Mouse (Mus musculus) MEL (cell line): ENCODE results near the gene Tamm41. TPM values are rescaled to one million over a fixed set of nuclear protein-coding genes. Genes with fewer than 3 reads are reported as not detected.

Experiments used
- DNase-seq: peaks from one replicate; pipeline ENCODE4 v3.0.0; 2011; ENCODE audit warnings: low read depth, low spot score
- H3K27ac ChIP-seq: 2 replicates; pipeline ENCODE4 v1.5.1; 2012; ENCODE audit warnings: low read depth, mild to moderate bottlenecking, control low read depth, low read length, moderate library complexity; ENCODE audit not compliant: control insufficient read depth
- H3K27me3 ChIP-seq, 2 experiments: fragments of 150-350 bp in 1 of 2; sonication (generic) in 1 of 2; 2 replicates each; pipeline ENCODE4 v1.6.1; 2012; ENCODE audit warnings: low read length in 2 of 2, mild to moderate bottlenecking in 2 of 2, improper control_type of control experiment in 1 of 2, moderate library complexity in 1 of 2; ENCODE audit not compliant: insufficient read depth in 2 of 2, control insufficient read depth in 1 of 2
- H3K36me3 ChIP-seq, 2 experiments: 2 replicates each; pipeline ENCODE4 v1.6.1; 2012 to 2014; ENCODE audit warnings: low read length in 2 of 2, improper control_type of control experiment in 1 of 2, inconsistent platforms in 1 of 2, mild to moderate bottlenecking in 1 of 2; ENCODE audit not compliant: insufficient read depth in 2 of 2, control insufficient read depth in 1 of 2
- H3K4me1 ChIP-seq, 2 experiments: fragments of 150-350 bp in 1 of 2; sonication (generic) in 1 of 2; 2 replicates each; pipeline ENCODE4 v1.6.1; 2012; ENCODE audit warnings: low read length in 2 of 2, improper control_type of control experiment in 1 of 2, mild to moderate bottlenecking in 1 of 2; ENCODE audit not compliant: insufficient read depth in 2 of 2, control insufficient read depth in 1 of 2
- H3K4me3 ChIP-seq, 2 experiments: fragments of 150-350 bp in 1 of 2; sonication (generic) in 1 of 2; 2 replicates each; pipeline ENCODE4 v1.5.1; 2012; ENCODE audit warnings: low read depth in 2 of 2, low read length in 2 of 2, mild to moderate bottlenecking in 2 of 2, moderate library complexity in 2 of 2, control low read depth in 1 of 2, improper control_type of control experiment in 1 of 2; ENCODE audit not compliant: control insufficient read depth in 1 of 2, insufficient read depth in 1 of 2
- H3K79me2 ChIP-seq: 2 replicates; pipeline ENCODE4 v1.6.1; 2012; ENCODE audit warnings: mild to moderate bottlenecking, low read length, moderate library complexity; ENCODE audit not compliant: control insufficient read depth, poor library complexity, insufficient read depth
- H3K9ac ChIP-seq: 2 replicates; pipeline ENCODE4 v1.6.1; 2012; ENCODE audit warnings: low read depth, mild to moderate bottlenecking, control low read depth, low read length, moderate library complexity; ENCODE audit not compliant: control insufficient read depth, poor library complexity, severe bottlenecking
- H3K9me3 ChIP-seq: fragments of 150-350 bp; sonication (generic); replicated peaks from 2 replicates; pipeline ENCODE4 v1.6.1; 2012; ENCODE audit warnings: mild to moderate bottlenecking, low read length, improper control_type of control experiment, moderate library complexity; ENCODE audit not compliant: insufficient read depth
- CHD1 ChIP-seq: IDR thresholded peaks from 2 replicates; pipeline ENCODE4 v1.6.1; 2012; ENCODE audit warnings: low read depth, mild to moderate bottlenecking, inconsistent platforms, low read length, improper control_type of control experiment
- CHD2 ChIP-seq: IDR thresholded peaks from 2 replicates; pipeline ENCODE4 v1.6.1; 2011; ENCODE audit warnings: low read length, improper control_type of control experiment
- ELF1 ChIP-seq: IDR thresholded peaks from 2 replicates; pipeline ENCODE4 v1.6.1; 2014; ENCODE audit warnings: low read depth, mild to moderate bottlenecking, inconsistent platforms, low read length, improper control_type of control experiment, moderate library complexity
- GABPA ChIP-seq: IDR thresholded peaks from 2 replicates; pipeline ENCODE4 v1.6.1; 2012; ENCODE audit warnings: low read depth, mild to moderate bottlenecking, inconsistent platforms, low read length, improper control_type of control experiment, moderate library complexity
- GATA1 ChIP-seq: IDR thresholded peaks from 2 replicates; pipeline ENCODE4 v1.6.1; 2011; ENCODE audit warnings: low read depth, low read length, improper control_type of control experiment
- KAT2A ChIP-seq: conservative IDR thresholded peaks from 2 replicates; pipeline ENCODE4 v1.6.1; 2012; ENCODE audit warnings: low read depth, low read length, improper control_type of control experiment, inconsistent platforms
- MAFK ChIP-seq: IDR thresholded peaks from 2 replicates; pipeline ENCODE4 v1.6.1; 2011; ENCODE audit warnings: low read depth, mild to moderate bottlenecking, low read length, improper control_type of control experiment, borderline replicate concordance
- MEF2A ChIP-seq: IDR thresholded peaks from 2 replicates; pipeline ENCODE4 v1.6.1; 2014; ENCODE audit warnings: low read depth, mild to moderate bottlenecking, inconsistent platforms, low read length, improper control_type of control experiment; ENCODE audit not compliant: poor library complexity, insufficient replicate concordance, severe bottlenecking; ENCODE audit errors: extremely low read depth
- MXI1 ChIP-seq: IDR thresholded peaks from 2 replicates; pipeline ENCODE4 v1.6.1; 2011; ENCODE audit warnings: mild to moderate bottlenecking, low read depth, low read length, improper control_type of control experiment
- MYB ChIP-seq: IDR thresholded peaks from 2 replicates; pipeline ENCODE4 v1.6.1; 2011; ENCODE audit warnings: mild to moderate bottlenecking, low read depth, low read length, improper control_type of control experiment
- NELFE ChIP-seq: IDR thresholded peaks from 2 replicates; pipeline ENCODE4 v1.6.1; 2011; ENCODE audit warnings: low read depth, low read length, improper control_type of control experiment
- NRF1 ChIP-seq: IDR thresholded peaks from 2 replicates; pipeline ENCODE4 v1.6.1; 2014; ENCODE audit warnings: low read depth, mild to moderate bottlenecking, inconsistent platforms, low read length, improper control_type of control experiment, moderate library complexity; ENCODE audit not compliant: poor library complexity, insufficient read depth, severe bottlenecking
- POLR2AphosphoS5 ChIP-seq: IDR thresholded peaks from 2 replicates; pipeline ENCODE4 v1.6.1; 2012; ENCODE audit warnings: low read depth, borderline replicate concordance, mild to moderate bottlenecking, inconsistent platforms, low read length, moderate library complexity, mixed read lengths
- SIN3A ChIP-seq: IDR thresholded peaks from 2 replicates; pipeline ENCODE4 v1.6.1; 2012; ENCODE audit warnings: low read length, improper control_type of control experiment, inconsistent platforms
- TBP ChIP-seq: IDR thresholded peaks from 2 replicates; pipeline ENCODE4 v1.8.0; 2011; ENCODE audit warnings: low read depth, low read length, improper control_type of control experiment
- UBTF ChIP-seq: IDR thresholded peaks from 2 replicates; pipeline ENCODE4 v1.6.1; 2012; ENCODE audit warnings: low read depth, mild to moderate bottlenecking, inconsistent platforms, low read length, improper control_type of control experiment, moderate library complexity, borderline replicate concordance; ENCODE audit not compliant: insufficient read depth
- USF2 ChIP-seq, 2 experiments: IDR thresholded peaks; 2 replicates each; pipeline ENCODE4 v1.6.1; 2011 to 2012; ENCODE audit warnings: improper control_type of control experiment in 2 of 2, low read length in 2 of 2, borderline replicate concordance in 1 of 2, inconsistent platforms in 1 of 2, low read depth in 1 of 2, mild to moderate bottlenecking in 1 of 2; ENCODE audit not compliant: insufficient read depth in 1 of 2
- ZC3H11A ChIP-seq: IDR thresholded peaks from 2 replicates; pipeline ENCODE4 v1.6.1; 2012; ENCODE audit warnings: low read depth, mild to moderate bottlenecking, inconsistent platforms, low read length, improper control_type of control experiment
- ZMIZ1 ChIP-seq: IDR thresholded peaks from 2 replicates; pipeline ENCODE4 v1.6.1; 2012; ENCODE audit warnings: low read depth, mild to moderate bottlenecking, inconsistent platforms, low read length, improper control_type of control experiment, moderate library complexity
- polyA plus RNA-seq, 2 experiments: library from polyadenylated mRNA; stranded (reverse) in 1 of 2; unstranded in 1 of 2; fragments of >175 nt in 1 of 2; fragments of >200 nt in 1 of 2; gene quantifications; 2 replicates each; pipeline versions ENCODE4 v1.2.1 to v1.2.4; 2012; ENCODE audit warnings: low replicate concordance in 2 of 2, low read depth in 1 of 2; ENCODE audit not compliant: insufficient read length in 2 of 2, insufficient read depth in 1 of 2, missing spikeins in 1 of 2
- total RNA-seq: library from RNA; depleted of rRNA; stranded (reverse); fragments of 300-350 nt; gene quantifications from 2 replicates; pipeline ENCODE4 v1.2.3, GENCODE M21; 2012

Tamm41 gene
- total and polyA plus RNA-seq, 3 experiments: 80.5 to 87.4 TPM; not detected in 1

DNA sequence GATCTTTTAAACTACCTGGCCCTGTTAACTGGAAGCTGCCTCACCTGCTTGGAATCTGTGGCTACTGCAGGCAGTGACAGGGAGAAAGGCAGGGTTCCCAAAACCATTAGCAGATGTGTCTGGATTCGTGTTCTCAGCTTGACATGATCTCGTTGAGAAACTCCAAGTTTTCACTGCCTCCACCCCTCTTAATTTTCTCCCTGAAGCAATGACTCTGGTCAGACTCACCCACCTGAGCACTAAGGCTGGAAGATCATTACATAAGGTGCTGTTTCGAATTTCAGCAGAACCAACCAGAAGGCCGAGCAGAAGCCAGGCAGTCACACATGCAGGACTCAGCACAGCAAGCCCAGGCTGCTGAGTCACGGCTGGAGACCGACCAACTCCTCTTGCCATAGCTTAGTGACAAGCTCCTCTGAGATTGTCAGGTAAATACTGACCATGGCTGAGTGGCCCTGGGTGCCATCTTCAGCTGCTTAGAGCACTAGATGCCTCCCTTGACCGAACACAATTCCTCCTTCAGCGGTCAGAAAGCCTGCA lies 32.3 kb downstream of the Tamm41 start:
- no peaks in the 10 kb centered on the region for H3K79me2 ChIP-seq
- H3K27ac ChIP-seq: no peak overlapping the region
- H3K27me3 ChIP-seq: no peaks in the 10 kb centered on the region
- H3K9me3 ChIP-seq: no peaks in the 10 kb centered on the region
- H3K9ac ChIP-seq: no peak overlapping the region
- peaks cover 0 to 4% of the 10 kb centered on the region in 2 experiments; a peak in 1 of 4 replicates for H3K4me1 ChIP-seq
- no peak overlapping the region for H3K4me3 ChIP-seq
- DNase-seq: no peak
- peaks cover 0 to 3% of the 10 kb centered on the region in 2 experiments; a peak in 1 of 4 replicates for H3K36me3 ChIP-seq
- TF ChIP-seq CHD1: no peak
- no peak for TF ChIP-seq ELF1
- no peak for TF ChIP-seq MXI1
- TF ChIP-seq MAFK: no peak
- no peak for TF ChIP-seq POLR2AphosphoS5

- Histone ChIP-seq H3K79me2 (no peaks in the 10 kb centered on the region), H3K36me3 (peaks cover 0 to 3% of the 10 kb centered on the region in 2 experiments; a peak in 1 of 4 replicates), H3K4me1 (peaks cover 0 to 4% of the 10 kb centered on the region in 2 experiments; a peak in 1 of 4 replicates), H3K9me3 (no peaks in the 10 kb centered on the region), H3K9ac (no peak overlapping the region), H3K27me3 (no peaks in the 10 kb centered on the region), H3K27ac (no peak overlapping the region), H3K4me3 (no peak overlapping the region)
- DNase-seq: no peak
- TF ChIP-seq GABPA: no peak
- no peak for TF ChIP-seq NRF1
- TF ChIP-seq CHD2: no peak
- TF ChIP-seq TBP: no peak
- TF ChIP-seq SIN3A: no peak
- TF ChIP-seq KAT2A: no peak
- no peak for TF ChIP-seq UBTF
- TF ChIP-seq CHD1: no peak
Measured at GRCm38 (mm10) chr6:115004636-115005035, 33.0 kb downstream of the Tamm41 start.

DNA sequence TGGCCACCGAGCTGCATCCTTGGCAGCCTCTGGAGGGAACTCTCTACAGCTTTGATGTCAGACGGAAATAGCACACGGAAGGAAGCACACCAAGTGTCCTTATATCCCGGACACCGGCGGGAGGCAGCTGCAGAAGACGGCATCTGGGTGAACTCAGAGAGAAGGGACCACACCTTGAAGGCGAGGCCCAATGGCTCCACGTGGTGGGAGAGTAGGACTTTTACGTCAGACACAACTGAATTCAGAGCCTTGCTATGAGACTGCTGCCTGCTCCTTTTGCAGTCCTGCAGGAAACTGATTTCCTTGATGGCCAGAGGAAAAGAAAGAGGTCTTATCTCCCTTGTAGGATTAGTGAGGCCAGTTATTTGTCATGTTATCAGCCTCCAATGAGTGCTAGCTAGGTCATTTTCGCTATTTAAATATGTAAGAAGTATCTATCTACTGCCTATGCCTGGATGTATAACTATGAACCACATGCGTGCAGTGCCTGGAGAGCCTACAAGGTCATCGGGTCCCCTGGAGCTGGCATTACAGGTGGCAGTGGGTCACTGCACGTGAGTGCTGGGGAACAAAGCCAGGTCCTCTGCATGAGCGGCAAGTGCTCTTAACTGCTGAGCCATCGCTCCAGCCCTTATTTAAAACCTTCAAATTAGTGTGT lies 39.2 kb downstream of the Tamm41 start:
- Histone ChIP-seq H3K9ac (no peak overlapping the region), H3K79me2 (no peaks in the 10 kb centered on the region), H3K4me1 (no peaks in the 10 kb centered on the region), H3K9me3 (no peaks in the 10 kb centered on the region), H3K27me3 (no peaks in the 10 kb centered on the region), H3K36me3 (no peaks in the 10 kb centered on the region), H3K4me3 (no peak overlapping the region), H3K27ac (no peak overlapping the region)
- TF ChIP-seq USF2 (IDR thresholded peaks at IDR 0.05; ENCODE audit: borderline replicate concordance in 1 of 2, insufficient read depth in 1 of 2, low read depth in 1 of 2, low read length in 2 of 2): no peak
- no peak for TF ChIP-seq MYB
- TF ChIP-seq ELF1: no peak
- TF ChIP-seq GATA1: no peak
- TF ChIP-seq TBP: no peak
- TF ChIP-seq NELFE: no peak
- TF ChIP-seq MEF2A: no peak
- no peak for TF ChIP-seq ZC3H11A
- no peak for TF ChIP-seq CHD1
- TF ChIP-seq ZMIZ1: no peak
- TF ChIP-seq SIN3A: no peak
- no peak for DNase-seq
